Mouse (Mus musculus) thymus, adult 2 months (tissue): ENCODE measurements around the gene Rps6ka2.

Experiments used
- CTCF ChIP-seq: fragments of 200-500 bp; IDR thresholded peaks from 2 replicates; pipeline ENCODE4 v1.5.1; 2012; ENCODE audit warnings: mild to moderate bottlenecking, control low read depth, low read length, moderate library complexity, borderline replicate concordance; ENCODE audit not compliant: control insufficient read depth, poor library complexity, insufficient read depth; ENCODE audit errors: extremely low read depth
- POLR2A ChIP-seq: fragments of 200-500 bp; IDR thresholded peaks from 2 replicates; pipeline ENCODE4 v1.6.1; 2012; ENCODE audit warnings: mild to moderate bottlenecking, low read length, control low read depth, moderate library complexity; ENCODE audit not compliant: control insufficient read depth, poor library complexity, insufficient read depth; ENCODE audit errors: extremely low read depth

- TF ChIP-seq POLR2A (no peak), CTCF (no peak)
Measured at GRCm38 (mm10) chr17:7260360-7260759, 90.4 kb downstream of the Rps6ka2 start.
